Mouse (Mus musculus): ENCODE results near the gene H2-Q10.
"Not testable (repeated sequence)": the region's sequence is repeated elsewhere in the genome, so short reads cannot be mapped to it uniquely, and the experiment has no call there.

H2-Q10 gene

GRCm38 (mm10) chr17:35469842-35470751 lies at the start of gene H2-Q10:
TSS of gene H2-Q10 (plus strand) at chr17:35470089.
- no peak for DNase-seq (ENCODE audit: low read depth, low spot score)

- not testable (repeated sequence) for DNase-seq (ENCODE audit: low read depth, low spot score)
Measured at GRCm38 (mm10) chr17:35420206-35420810, 49.6 kb upstream of the H2-Q10 start.

GRCm38 (mm10) chr17:35421331-35421730 lies 48.6 kb upstream of the H2-Q10 start:
- DNase-seq (ENCODE audit: low read depth, low spot score) = not testable (repeated sequence)

- DNase-seq (ENCODE audit: low read depth, low spot score) = not testable (repeated sequence)
Measured at GRCm38 (mm10) chr17:35422360-35422759, 47.5 kb upstream of the H2-Q10 start.

- DNase-seq (ENCODE audit: low read depth, low spot score) = not testable (repeated sequence)
Measured at GRCm38 (mm10) chr17:35423131-35423810, 46.6 kb upstream of the H2-Q10 start.

- DNase-seq (ENCODE audit: low read depth, low spot score) = not testable (repeated sequence)
Measured at GRCm38 (mm10) chr17:35424106-35424505, 45.8 kb upstream of the H2-Q10 start.

GRCm38 (mm10) chr17:35424624-35425416 lies 45.1 kb upstream of the H2-Q10 start, which contains the start of gene H2-Q6:
TSS of gene H2-Q6 (plus strand) at chr17:35424850.
- DNase-seq (ENCODE audit: low read depth, low spot score) = not testable (repeated sequence)

- not testable (repeated sequence) for DNase-seq (ENCODE audit: low read depth, low spot score)
Measured at GRCm38 (mm10) chr17:35425474-35425873, 44.4 kb upstream of the H2-Q10 start.

GRCm38 (mm10) chr17:35428883-35429282 lies 41.0 kb upstream of the H2-Q10 start:
- DNase-seq (ENCODE audit: low read depth, low spot score) = not testable (repeated sequence)

GRCm38 (mm10) chr17:35430671-35431070 lies 39.2 kb upstream of the H2-Q10 start:
- not testable (repeated sequence) for DNase-seq (ENCODE audit: low read depth, low spot score)

- not testable (repeated sequence) for DNase-seq (ENCODE audit: low read depth, low spot score)
Measured at GRCm38 (mm10) chr17:35432167-35432566, 37.7 kb upstream of the H2-Q10 start.

- DNase-seq (ENCODE audit: low read depth, low spot score) = not testable (repeated sequence)
Measured at GRCm38 (mm10) chr17:35434836-35435235, 35.1 kb upstream of the H2-Q10 start.

- not testable (repeated sequence) for DNase-seq (ENCODE audit: low read depth, low spot score)
Measured at GRCm38 (mm10) chr17:35435577-35435976, 34.3 kb upstream of the H2-Q10 start.

- DNase-seq (ENCODE audit: low read depth, low spot score) = not testable (repeated sequence)
Measured at GRCm38 (mm10) chr17:35437386-35437936, 32.4 kb upstream of the H2-Q10 start.

GRCm38 (mm10) chr17:35438395-35438794 lies 31.5 kb upstream of the H2-Q10 start:
- DNase-seq (ENCODE audit: low read depth, low spot score) = not testable (repeated sequence)

GRCm38 (mm10) chr17:35438885-35439284 lies 31.0 kb upstream of the H2-Q10 start, which contains the start of gene H2-Q7:
TSS of gene H2-Q7 (plus strand) at chr17:35439155.
- not testable (repeated sequence) for DNase-seq (ENCODE audit: low read depth, low spot score)

- not testable (repeated sequence) for DNase-seq (ENCODE audit: low read depth, low spot score)
Measured at GRCm38 (mm10) chr17:35439295-35439747, 30.6 kb upstream of the H2-Q10 start.

GRCm38 (mm10) chr17:35439925-35440645 lies 29.8 kb upstream of the H2-Q10 start:
- DNase-seq (ENCODE audit: low read depth, low spot score) = not testable (repeated sequence)

- DNase-seq (ENCODE audit: low read depth, low spot score) = not testable (repeated sequence)
Measured at GRCm38 (mm10) chr17:35442376-35442775, 27.5 kb upstream of the H2-Q10 start.

GRCm38 (mm10) chr17:35444510-35444909 lies 25.4 kb upstream of the H2-Q10 start:
- DNase-seq (ENCODE audit: low read depth, low spot score) = not testable (repeated sequence)
